Mouse (Mus musculus) urinary bladder, postnatal 36 days (tissue): ENCODE measurements around the gene Fam219a.

ENCODE experiments used
- DNase-seq, 2 experiments: peaks; one replicate each; pipeline ENCODE4 v3.0.0; 2022; ENCODE audit warnings: low spot score in 2 of 2, mixed read lengths in 1 of 2

The Fam219a gene

GRCm38 (mm10) chr4:41569411-41569885 is at the start of gene Fam219a, which contains the start of gene Dnaic1:
TSS of gene Fam219a (minus strand) at chr4:41569538.
TSS of gene Dnaic1 (plus strand) at chr4:41569775.
- DNase-seq = peak; percentile 96 to 99

DNA sequence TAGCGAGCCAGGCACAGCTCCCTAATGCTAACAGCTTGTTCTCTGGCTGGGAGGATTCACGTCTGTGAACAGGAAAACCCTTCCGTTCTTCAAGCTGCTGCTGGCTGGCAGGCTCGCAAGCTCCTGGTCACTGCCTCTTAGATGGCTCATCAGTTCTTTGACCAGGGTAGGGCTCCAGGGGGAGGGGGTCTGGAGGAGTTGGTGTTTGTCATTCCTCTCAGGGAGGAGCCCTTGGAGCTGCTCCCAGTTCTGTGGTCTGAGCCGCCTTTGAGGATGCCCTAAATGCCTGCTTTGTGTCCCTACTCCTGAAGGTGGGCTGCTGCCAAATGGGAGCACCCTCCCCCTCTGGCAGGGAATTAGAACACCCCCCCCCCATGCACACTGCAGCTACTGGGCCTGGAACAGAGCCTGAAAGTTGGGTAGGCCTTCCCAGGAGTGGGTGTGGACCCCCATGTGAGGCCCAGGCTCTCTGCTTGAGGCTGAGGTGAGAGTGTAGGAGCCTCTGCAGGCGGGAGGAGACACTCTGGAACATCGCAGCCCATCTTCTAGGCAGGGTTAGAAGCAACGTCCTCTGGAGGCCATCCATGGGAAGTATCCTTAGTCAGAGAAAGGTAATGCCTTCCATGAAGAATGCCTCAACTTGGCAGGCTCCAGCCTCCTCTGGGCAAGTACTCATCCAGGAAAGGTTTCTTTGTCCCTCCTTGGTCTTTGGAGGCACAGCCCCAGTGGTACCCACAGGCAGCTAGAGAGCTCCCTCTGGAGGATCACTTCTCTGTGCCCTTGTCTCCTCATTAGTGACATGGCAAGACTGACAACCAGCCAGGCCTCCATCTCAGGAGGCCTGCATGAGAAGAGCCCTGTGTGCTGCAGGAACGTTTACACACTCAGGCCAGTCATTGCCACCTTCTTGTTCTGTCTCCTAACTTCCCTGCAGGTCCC is 46.6 kb upstream of the Fam219a start:
- DNase-seq = no peak

GRCm38 (mm10) chr4:41614156-41614555 is 44.8 kb upstream of the Fam219a start:
- peak; percentile 69 to 80 for DNase-seq

DNA sequence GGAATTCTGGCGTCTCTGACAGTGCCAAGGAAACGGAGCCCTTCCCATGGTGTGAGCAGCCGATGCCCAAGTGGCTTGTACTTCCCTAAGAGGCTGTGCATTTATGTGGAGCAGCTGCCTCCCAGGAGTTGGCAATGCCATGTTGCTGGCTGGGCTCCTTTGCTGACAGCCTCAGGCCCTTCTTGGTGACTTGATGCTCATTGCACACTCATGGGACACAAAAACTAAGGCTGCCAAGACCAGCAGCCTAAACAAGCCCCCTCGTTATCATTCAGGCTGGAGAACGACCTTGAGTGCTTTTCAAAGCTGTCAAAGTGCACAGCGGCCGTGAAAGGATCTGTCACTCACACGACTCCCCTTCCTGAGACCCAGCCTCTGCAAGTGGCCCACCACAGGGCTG is 42.8 kb upstream of the Fam219a start:
- no peak for DNase-seq

- no peak for DNase-seq
These were observed 41.2 kb upstream of the Fam219a start for GRCm38 (mm10) chr4:41610594-41610980.

GRCm38 (mm10) chr4:41609681-41610593 is 40.6 kb upstream of the Fam219a start:
- no peak for DNase-seq

DNA sequence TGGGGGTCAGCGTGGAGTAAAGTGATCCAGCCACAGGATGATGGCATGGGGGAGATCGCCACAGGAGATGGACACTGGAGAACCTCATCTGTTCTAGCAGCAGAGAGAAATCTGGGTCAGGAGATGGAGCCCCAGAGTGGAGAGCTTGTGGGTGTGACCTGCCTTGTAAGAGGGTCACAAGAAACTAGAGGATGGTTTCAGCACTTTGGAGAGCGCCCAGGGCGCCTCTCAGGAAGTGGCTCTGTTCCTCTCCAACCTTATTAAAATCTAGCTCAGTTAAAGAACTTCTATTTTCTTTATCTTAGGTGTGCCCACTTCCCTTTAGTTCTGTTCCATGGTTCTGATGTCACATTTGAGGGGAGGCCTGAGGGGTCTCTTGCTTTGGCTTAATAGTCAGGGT is 37.4 kb upstream of the Fam219a start:
- DNase-seq = peak in 1 of 2 experiments; percentile 53

- DNase-seq = peak in 1 of 2 experiments; percentile 35
These were observed 35.4 kb upstream of the Fam219a start for GRCm38 (mm10) chr4:41604476-41605396.

DNA sequence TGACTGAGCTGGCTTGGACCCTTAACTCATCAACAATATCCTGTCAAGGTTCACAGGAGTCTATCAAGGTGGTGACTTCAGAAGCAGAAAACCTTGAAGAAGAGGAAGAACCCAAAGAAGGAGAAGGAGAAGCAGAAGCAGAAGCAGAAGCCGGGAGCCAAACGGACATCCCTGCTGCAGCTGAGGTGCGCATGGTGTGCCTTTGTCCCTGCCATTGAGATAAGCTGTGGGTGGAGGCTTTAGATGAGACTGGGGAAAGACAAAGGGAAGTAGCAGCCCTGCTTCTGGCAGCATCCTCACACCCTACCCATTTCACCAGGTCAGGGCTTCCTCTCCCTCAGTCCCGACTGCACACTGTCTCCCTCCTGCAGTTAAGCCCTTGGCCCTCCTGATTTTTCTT is 33.5 kb upstream of the Fam219a start:
- no peak for DNase-seq

DNA sequence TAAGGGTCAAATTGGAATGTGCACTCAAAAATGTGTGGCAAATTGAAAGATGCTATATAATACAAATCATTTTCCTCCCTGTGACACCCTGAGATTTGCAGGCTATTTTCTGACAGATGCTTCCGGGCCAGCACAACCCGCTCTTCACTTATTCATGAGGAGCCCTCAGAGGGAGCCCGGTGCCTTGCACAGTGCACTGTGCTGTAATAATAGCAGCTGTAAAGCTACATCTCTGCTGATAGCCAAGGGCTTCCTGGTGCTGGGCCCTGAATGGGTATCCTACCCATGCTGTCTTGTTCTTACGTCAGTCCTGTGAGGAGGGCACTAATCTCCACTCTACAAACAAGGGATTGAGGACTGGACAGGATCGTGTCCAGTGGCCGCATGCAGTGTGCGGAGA is 14.0 kb upstream of the Fam219a start:
- DNase-seq = no peak

- no peak for DNase-seq
These were observed 6.6 kb upstream of the Fam219a start for GRCm38 (mm10) chr4:41575914-41576313.

GRCm38 (mm10) chr4:41573492-41573891 is 4.2 kb upstream of the Fam219a start:
- no peak for DNase-seq

GRCm38 (mm10) chr4:41571490-41571889 is 2.2 kb upstream of the Fam219a start:
- no peak for DNase-seq

- DNase-seq = peak in 1 of 2 experiments; percentile 9
These were observed 492 bp downstream of the Fam219a start for GRCm38 (mm10) chr4:41568682-41569410.

DNA sequence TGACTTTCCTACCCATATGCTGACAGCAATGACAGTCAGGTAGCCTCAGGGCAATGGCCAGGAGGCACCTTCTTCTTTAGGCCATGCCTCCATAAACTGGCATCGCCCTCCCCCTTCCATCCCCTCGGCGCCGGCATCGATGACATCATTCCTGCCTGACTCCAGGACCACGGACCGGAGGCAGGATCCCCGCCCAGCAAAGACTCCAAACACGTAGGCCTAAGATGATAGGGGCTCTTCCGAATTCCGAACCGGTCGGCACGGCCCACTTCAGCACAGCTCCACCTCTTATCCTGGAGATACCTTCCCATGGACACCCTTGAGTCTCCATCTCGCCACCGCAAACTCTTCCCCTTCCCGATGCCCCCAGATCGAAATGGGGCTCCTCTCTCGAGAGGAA is 1.1 kb downstream of the Fam219a start:
- peak in 1 of 2 experiments; percentile 19 for DNase-seq

- no peak for DNase-seq
These were observed 3.2 kb downstream of the Fam219a start for GRCm38 (mm10) chr4:41566123-41566522.

DNA sequence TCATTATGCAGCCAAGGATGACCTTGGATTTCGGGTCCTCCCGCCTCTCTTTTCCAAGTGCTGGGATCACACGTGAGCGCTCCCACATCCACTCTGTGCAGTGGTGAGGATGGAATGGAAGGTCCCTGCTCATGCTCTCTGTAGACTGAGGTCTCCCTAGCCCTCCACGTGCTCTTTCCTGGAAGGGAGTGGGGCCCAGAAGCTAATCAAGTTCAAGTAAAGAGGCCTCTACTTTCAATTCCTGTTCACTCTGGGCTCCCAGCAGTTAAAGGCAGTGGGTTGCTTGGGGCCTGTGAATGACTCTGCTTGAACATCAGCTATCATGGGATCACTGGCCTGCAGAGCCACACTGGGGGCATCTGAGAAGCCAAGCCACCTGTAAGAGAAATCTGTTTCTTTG is 6.0 kb downstream of the Fam219a start:
- no peak for DNase-seq

- no peak for DNase-seq
These were observed 12.2 kb downstream of the Fam219a start for GRCm38 (mm10) chr4:41557092-41557491.

DNA sequence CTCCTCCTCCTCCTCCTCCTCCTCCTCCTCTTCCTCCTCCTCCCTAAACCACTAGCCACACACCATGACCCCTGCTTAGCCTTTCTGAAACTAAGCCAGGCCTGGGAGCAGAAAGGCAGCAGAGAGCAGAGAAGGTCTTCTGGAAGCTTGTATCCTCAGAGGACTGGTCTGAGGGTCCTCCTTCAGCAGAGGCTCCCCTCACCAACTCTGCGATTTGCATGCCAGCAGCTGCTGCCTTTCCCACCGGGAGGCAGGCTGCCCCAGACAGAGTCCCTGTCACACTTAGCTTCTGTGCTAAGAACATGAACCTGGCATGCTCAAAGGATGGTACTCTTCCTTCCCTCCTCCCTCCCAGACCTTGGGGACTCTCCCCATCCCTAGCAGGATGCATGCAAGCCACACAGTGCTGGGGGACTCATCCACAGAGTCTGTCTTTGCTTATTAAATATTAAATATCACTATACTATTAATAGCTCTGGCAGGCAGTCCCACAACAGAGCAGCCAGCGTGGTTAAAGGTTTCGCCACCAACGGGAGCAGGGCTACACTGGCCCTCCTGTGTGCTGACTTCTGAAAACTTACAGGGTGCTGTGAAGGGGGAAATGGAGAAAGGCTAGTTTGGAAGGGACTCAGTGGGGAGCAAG is 12.9 kb downstream of the Fam219a start:
- no peak for DNase-seq
